Mouse (Mus musculus) stomach, embryonic 16.5 days (tissue): ENCODE measurements around the gene Sema5a. TPM values are rescaled to one million over a fixed set of nuclear protein-coding genes. Genes with fewer than 3 reads are reported as not detected.

Experiments
- ATAC-seq: fragments of 200-750 bp; cut with Nextera tagmentation; 2 replicates; pipeline ENCODE4 v1.8.0; 2017; ENCODE audit warnings: moderate number of reproducible peaks, moderate TSS enrichment; ENCODE audit not compliant: insufficient read depth, low FRiP score
- H3K27ac ChIP-seq: fragments of 300-500 bp; sonication (generic); 2 replicates; pipeline ENCODE4 v1.5.1; 2014; ENCODE audit warnings: low read length
- H3K27me3 ChIP-seq: fragments of 300-500 bp; sonication (generic); 2 replicates; pipeline ENCODE4 v1.6.1; 2014; ENCODE audit warnings: low read length, control low read depth, mixed read lengths; ENCODE audit not compliant: control insufficient read depth, insufficient read depth
- H3K36me3 ChIP-seq: fragments of 300-500 bp; sonication (generic); 2 replicates; pipeline ENCODE4 v1.6.1; 2014; ENCODE audit warnings: low read length; ENCODE audit not compliant: control insufficient read depth, insufficient read depth
- H3K4me1 ChIP-seq: fragments of 300-500 bp; sonication (generic); 2 replicates; pipeline ENCODE4 v1.6.1; 2014; ENCODE audit warnings: low read length, control low read depth, mixed read lengths; ENCODE audit not compliant: control insufficient read depth, insufficient read depth
- H3K4me2 ChIP-seq: fragments of 300-500 bp; sonication (generic); 2 replicates; pipeline ENCODE4 v1.6.1; 2014; ENCODE audit warnings: low read depth, low read length, mixed read lengths
- H3K4me3 ChIP-seq: fragments of 300-500 bp; sonication (generic); replicated peaks from 2 replicates; pipeline ENCODE4 v1.5.1; 2014; ENCODE audit warnings: mild to moderate bottlenecking, low read length
- H3K9ac ChIP-seq: fragments of 300-500 bp; sonication (generic); 2 replicates; pipeline ENCODE4 v1.6.1; 2014; ENCODE audit warnings: low read length
- H3K9me3 ChIP-seq: fragments of 300-500 bp; sonication (generic); replicated peaks from 2 replicates; pipeline ENCODE4 v1.6.1; 2016; ENCODE audit warnings: low read length, control low read depth; ENCODE audit not compliant: control insufficient read depth
- WGBS: fragments of 180-500 bp; shearing (Covaris S2); extraction: QIAGEN DNeasy Blood & Tissue Kit; methylation state at CpG from one replicate; pipeline ENCODE4 v1.1.7; 2014; 5-methylcytosine and 5-hydroxymethylcytosine counted together
- polyA plus RNA-seq: library from polyadenylated mRNA; unstranded; fragments of >200 nt; fragmentation: Nextera tagmentation; extraction: Ambion mirVana; gene quantifications from 2 replicates; pipeline ENCODE4 v1.2.1, GENCODE M21; 2015

Sema5a gene
- polyA plus RNA-seq, 1 experiment from 2014 or later = 18.4 TPM

- Histone ChIP-seq H3K4me2 (no peak overlapping the region), H3K27ac (no peak overlapping the region), H3K36me3 (no peaks in the 10 kb centered on the region), H3K4me3 (no peak overlapping the region), H3K9me3 (no peaks in the 10 kb centered on the region), H3K4me1 (no peaks in the 10 kb centered on the region), H3K27me3 (no peaks in the 10 kb centered on the region), H3K9ac (no peak overlapping the region)
- 77% methylated on average over 4 of the region's 4 CpGs for WGBS
- no peak for ATAC-seq
These were observed 252.3 kb downstream of the Sema5a start for GRCm38 (mm10) chr15:32496880-32497279.

GRCm38 (mm10) chr15:32505941-32506340 is 261.3 kb downstream of the Sema5a start:
- Histone ChIP-seq H3K4me1 (no peaks in the 10 kb centered on the region), H3K9ac (no peak overlapping the region), H3K9me3 (no peaks in the 10 kb centered on the region), H3K27me3 (no peaks in the 10 kb centered on the region), H3K36me3 (no peaks in the 10 kb centered on the region), H3K4me2 (no peak overlapping the region), H3K4me3 (no peak overlapping the region), H3K27ac (no peak overlapping the region)
- ATAC-seq = no peak
- WGBS = 85% methylated on average over 2 of the region's 2 CpGs

GRCm38 (mm10) chr15:32508282-32508681 is 263.7 kb downstream of the Sema5a start:
- no peaks in the 10 kb centered on the region for H3K27me3 ChIP-seq
- H3K36me3 ChIP-seq = no peaks in the 10 kb centered on the region
- no peaks in the 10 kb centered on the region for H3K4me1 ChIP-seq
- no peaks in the 10 kb centered on the region for H3K9me3 ChIP-seq
- no peak overlapping the region for H3K27ac ChIP-seq
- H3K4me3 ChIP-seq = no peak overlapping the region
- no peak overlapping the region for H3K4me2 ChIP-seq
- no peak overlapping the region for H3K9ac ChIP-seq
- ATAC-seq = no peak

GRCm38 (mm10) chr15:32514877-32515276 is 270.3 kb downstream of the Sema5a start:
- no peaks in the 10 kb centered on the region for H3K27me3 ChIP-seq
- no peak overlapping the region for H3K9ac ChIP-seq
- H3K36me3 ChIP-seq = no peaks in the 10 kb centered on the region
- no peak overlapping the region for H3K4me3 ChIP-seq
- H3K4me1 ChIP-seq = no peaks in the 10 kb centered on the region
- no peak overlapping the region for H3K4me2 ChIP-seq
- no peak for ATAC-seq
- H3K9me3 ChIP-seq = no peaks in the 10 kb centered on the region
- H3K27ac ChIP-seq = no peak overlapping the region
- WGBS = 27% methylated on average over 1 of the region's 1 CpGs

GRCm38 (mm10) chr15:32517954-32518353 is 273.3 kb downstream of the Sema5a start:
- WGBS = 89% methylated on average over 2 of the region's 2 CpGs
- Histone ChIP-seq H3K27me3 (no peaks in the 10 kb centered on the region), H3K36me3 (no peaks in the 10 kb centered on the region), H3K27ac (no peak overlapping the region), H3K4me1 (no peaks in the 10 kb centered on the region), H3K4me3 (no peak overlapping the region), H3K4me2 (no peak overlapping the region), H3K9ac (no peak overlapping the region), H3K9me3 (no peaks in the 10 kb centered on the region)
- ATAC-seq = no peak

GRCm38 (mm10) chr15:32532539-32532938 is 287.9 kb downstream of the Sema5a start:
- ATAC-seq = no peak
- Histone ChIP-seq H3K4me2 (no peak overlapping the region), H3K4me3 (no peak overlapping the region), H3K9me3 (no peaks in the 10 kb centered on the region), H3K27ac (no peak overlapping the region), H3K4me1 (peaks cover 9% of the 10 kb centered on the region), H3K27me3 (no peaks in the 10 kb centered on the region), H3K36me3 (no peaks in the 10 kb centered on the region), H3K9ac (no peak overlapping the region)
- 55% methylated on average over 3 of the region's 3 CpGs for WGBS

GRCm38 (mm10) chr15:32533541-32534080 is 289.0 kb downstream of the Sema5a start:
- no peaks in the 10 kb centered on the region for H3K27me3 ChIP-seq
- peaks cover 9% of the 10 kb centered on the region for H3K4me1 ChIP-seq
- no peak for ATAC-seq
- no peaks in the 10 kb centered on the region for H3K9me3 ChIP-seq
- 29% methylated on average over 1 of the region's 1 CpGs for WGBS
- H3K36me3 ChIP-seq = no peaks in the 10 kb centered on the region
- no peak overlapping the region for H3K4me3 ChIP-seq
- H3K27ac ChIP-seq = no peak overlapping the region
- no peak overlapping the region for H3K4me2 ChIP-seq
- H3K9ac ChIP-seq = no peak overlapping the region

- Histone ChIP-seq H3K27ac (no peak overlapping the region), H3K9ac (no peak overlapping the region), H3K4me3 (no peak overlapping the region), H3K4me1 (peaks cover 7% of the 10 kb centered on the region), H3K9me3 (no peaks in the 10 kb centered on the region), H3K4me2 (no peak overlapping the region), H3K36me3 (no peaks in the 10 kb centered on the region), H3K27me3 (no peaks in the 10 kb centered on the region)
- ATAC-seq = no peak
- WGBS = 59% methylated on average over 6 of the region's 6 CpGs
These were observed 292.3 kb downstream of the Sema5a start for GRCm38 (mm10) chr15:32536755-32537503.

GRCm38 (mm10) chr15:32537504-32537792 is 292.8 kb downstream of the Sema5a start:
- Histone ChIP-seq H3K9me3 (no peaks in the 10 kb centered on the region), H3K27ac (no peak overlapping the region), H3K4me2 (no peak overlapping the region), H3K9ac (no peak overlapping the region), H3K4me1 (peaks cover 4% of the 10 kb centered on the region), H3K27me3 (no peaks in the 10 kb centered on the region), H3K36me3 (no peaks in the 10 kb centered on the region), H3K4me3 (no peak overlapping the region)
- WGBS = 53% methylated on average over 2 of the region's 2 CpGs
- no peak for ATAC-seq
